Mouse (Mus musculus) hematopoietic stem cell, adult 5-6 weeks (primary cell): Measurements from ENCODE around the gene Reep3. TPM values are rescaled to one million over a fixed set of nuclear protein-coding genes. Genes with fewer than 3 reads are reported as not detected.

Experiments used
- ATAC-seq, 2 experiments: fragments of 125-278 bp in 1 of 2; replicated peaks in 1 of 2; 2 replicates each; pipeline ENCODE4 v1.8.0; 2016 to 2017; ENCODE audit warnings: inconsistent platforms in 2 of 2, mild to moderate bottlenecking in 2 of 2, moderate number of reproducible peaks in 2 of 2, low read depth in 1 of 2, moderate TSS enrichment in 1 of 2; ENCODE audit not compliant: low FRiP score in 2 of 2, poor library complexity in 2 of 2, severe bottlenecking in 2 of 2, insufficient read depth in 1 of 2, low TSS enrichment in 1 of 2
- total RNA-seq: library from RNA; stranded (forward); fragments of 172-1452, 232-1000 nt; gene quantifications from 2 replicates; pipeline ENCODE4 v1.2.3, GENCODE M21; 2017

Reep3 gene
- total RNA-seq = 19.4 and 20.2 TPM in 2 replicates

- ATAC-seq = peak in 1 of 2 experiments; percentile 16; a peak in 1 of 4 replicates
Observed at GRCm38 (mm10) chr10:67096621-67097436, at the start of gene Reep3. Reep3 (minus strand) TSS chr10:67096945.

- ATAC-seq = peak; percentile 56 to 72
Observed at GRCm38 (mm10) chr10:67145623-67146022, 48.9 kb upstream of the Reep3 start.

- no peak for ATAC-seq
Observed at GRCm38 (mm10) chr10:67144269-67144668, 47.5 kb upstream of the Reep3 start.

GRCm38 (mm10) chr10:67143661-67144060 lies 46.9 kb upstream of the Reep3 start:
- no peak for ATAC-seq

DNA sequence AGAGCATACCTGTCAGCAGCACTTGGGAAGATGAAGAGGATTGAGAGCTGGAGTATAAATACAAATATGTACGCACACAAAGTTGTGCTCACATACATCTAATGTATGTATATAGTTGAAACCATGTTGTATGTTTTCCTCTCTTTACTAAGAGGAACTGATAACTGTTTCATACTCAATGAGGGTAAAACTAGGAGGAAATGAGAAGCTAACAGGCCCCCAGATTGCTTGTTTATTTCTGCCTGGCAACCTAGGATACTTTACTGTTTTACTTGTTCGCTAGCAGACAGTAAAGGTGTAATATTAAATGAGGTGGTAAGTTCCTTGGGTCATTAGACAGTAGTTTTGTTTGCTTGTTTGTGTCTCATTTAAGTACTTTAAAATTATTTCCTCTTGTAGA lies 40.7 kb upstream of the Reep3 start:
- no peak for ATAC-seq

- ATAC-seq = no peak
Observed at GRCm38 (mm10) chr10:67134322-67134721, 37.6 kb upstream of the Reep3 start.

GRCm38 (mm10) chr10:67131709-67132108 lies 35.0 kb upstream of the Reep3 start:
- no peak for ATAC-seq

DNA sequence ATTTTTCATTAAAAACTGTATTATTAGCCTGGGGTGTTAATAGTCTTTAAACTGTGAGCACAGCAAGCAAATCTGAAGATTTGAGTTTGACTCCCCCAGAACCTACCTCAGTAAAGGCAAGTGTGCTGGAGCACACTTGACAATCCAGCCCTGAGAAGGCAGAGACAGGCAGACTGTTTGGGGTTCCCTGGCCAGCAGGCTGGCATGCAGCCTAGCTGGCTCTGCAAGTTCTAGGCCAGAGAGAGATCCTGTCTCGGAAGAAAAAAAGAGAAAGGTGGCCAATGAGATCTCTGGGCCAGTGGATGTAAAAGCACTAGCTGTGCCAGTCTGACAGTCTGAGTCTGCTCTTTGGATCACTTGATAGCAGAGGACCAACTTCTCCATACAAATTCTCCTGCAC lies 32.8 kb upstream of the Reep3 start:
- no peak for ATAC-seq

- peak; percentile 15 to 19; a peak in 3 of 4 replicates for ATAC-seq
Observed at GRCm38 (mm10) chr10:67126859-67127758, 30.4 kb upstream of the Reep3 start.

DNA sequence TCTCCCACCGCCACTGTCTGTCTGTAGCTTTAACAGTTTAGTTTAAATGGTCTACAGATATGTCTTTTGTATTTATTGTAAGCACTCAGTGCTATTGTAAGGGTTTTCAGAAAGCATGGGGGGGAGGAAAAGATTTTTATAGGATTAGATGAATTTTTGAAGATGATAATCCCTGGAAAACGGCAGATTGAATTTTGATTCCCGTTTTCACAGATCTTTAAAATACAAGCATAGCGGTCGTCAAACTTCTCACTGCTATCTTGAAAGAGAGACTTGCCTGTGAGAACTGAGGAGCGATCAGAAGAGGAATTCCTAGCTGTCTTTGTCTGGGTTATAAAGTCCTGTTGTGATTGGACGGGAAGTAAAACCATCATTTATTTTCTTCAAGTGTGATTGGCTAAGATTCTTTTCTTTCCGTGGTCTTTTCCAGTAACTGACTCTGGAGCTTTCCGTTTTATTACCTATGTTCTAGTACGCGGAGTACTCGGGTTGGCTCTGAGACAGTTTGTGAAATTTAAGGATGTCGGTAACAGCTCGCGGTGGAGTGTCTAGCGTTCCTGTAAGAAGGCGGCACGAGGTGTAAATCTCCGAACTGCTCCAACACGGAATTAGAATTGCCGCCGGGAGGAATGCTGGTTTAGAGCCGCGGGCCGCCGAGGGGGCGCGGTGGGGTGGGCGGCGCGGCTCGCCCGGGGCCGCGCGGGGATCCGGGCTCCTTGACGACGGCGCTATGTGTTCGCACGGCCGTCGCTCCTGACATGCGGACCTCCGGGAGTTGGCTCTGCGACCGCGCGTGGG lies 29.5 kb upstream of the Reep3 start:
- ATAC-seq = peak; percentile 10 to 31; a peak in 2 of 4 replicates

DNA sequence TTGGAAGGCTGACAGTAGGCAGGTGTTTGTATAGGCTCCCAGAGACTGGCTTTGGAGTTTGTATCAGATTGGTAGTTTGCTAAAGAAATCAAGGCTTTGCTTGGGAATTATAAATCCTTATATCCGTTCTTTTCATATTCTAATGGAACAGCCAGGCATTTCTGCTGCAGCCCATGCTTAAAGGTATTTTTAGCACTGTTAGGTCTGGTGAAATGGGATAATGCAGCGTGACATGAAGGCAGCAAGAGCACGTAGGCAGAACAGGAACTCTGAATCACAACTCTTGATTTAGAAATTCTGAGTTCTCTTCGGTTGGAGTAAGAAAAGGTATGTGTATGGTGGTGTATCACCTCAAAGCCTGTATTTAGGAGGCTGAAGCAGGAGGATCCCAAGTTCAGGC lies 27.4 kb upstream of the Reep3 start:
- no peak for ATAC-seq

DNA sequence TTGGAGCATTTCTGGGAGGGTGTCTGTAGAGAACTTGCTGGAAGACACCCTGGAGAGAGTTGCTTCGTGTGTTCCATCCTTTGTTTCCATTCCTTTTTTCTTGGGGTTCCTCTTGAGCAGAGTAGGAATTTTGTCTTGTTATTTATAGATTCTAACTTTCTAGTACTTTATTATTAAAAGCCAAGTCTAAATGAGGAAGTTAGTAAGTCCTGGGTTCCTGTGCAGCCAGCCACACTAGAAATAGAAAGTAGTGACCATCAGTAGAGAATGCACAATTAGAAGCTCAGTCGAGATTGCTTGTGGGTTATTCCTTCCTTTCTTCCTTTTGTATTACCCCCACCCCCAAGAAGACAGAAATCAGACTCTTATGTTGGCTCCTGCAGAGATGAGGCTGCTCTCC lies 27.0 kb upstream of the Reep3 start:
- ATAC-seq = 0 out of 4 replicates have a peak, but pooled peaks of 1 of the 2 experiments have one; percentile 34

DNA sequence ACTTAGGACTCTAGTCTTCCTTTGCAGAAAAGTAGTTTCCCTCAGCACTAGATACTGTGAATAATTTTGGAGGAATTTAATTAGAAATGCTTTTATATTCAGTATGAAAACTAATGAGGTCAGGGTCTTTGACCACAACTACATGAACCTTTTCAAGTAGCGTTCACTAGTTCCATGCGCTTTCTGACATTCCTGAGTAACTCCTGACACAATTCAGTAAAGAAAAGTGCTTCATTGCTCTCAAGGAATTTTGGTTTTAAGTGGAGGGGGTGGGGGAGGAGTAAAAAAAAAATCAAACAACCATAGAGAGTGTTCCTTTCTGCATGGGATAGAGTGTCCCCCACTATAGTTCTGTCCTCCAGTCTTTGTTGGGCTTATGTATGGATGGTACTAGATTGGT lies 23.9 kb upstream of the Reep3 start:
- no peak for ATAC-seq

DNA sequence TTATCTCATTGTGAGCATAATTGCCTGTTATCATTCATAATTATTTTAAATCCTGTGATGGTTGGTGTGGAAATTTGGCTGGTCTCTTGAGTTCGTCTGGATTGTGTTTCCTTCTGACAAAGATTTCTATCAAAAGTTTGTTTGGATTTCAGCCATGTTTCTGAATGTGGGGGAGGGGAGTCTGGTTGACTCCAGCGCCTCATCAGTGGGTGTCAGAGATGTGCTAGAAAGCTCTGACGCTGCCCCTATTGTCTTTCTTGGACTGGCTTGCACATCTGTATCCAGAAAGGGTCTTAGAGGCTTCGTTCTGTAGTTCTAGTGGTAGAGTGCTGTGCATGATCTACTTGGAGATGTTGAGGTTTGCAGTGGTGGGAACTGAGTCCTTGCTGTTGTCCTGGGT lies 23.4 kb upstream of the Reep3 start:
- ATAC-seq = no peak

GRCm38 (mm10) chr10:67119291-67119690 lies 22.5 kb upstream of the Reep3 start:
- ATAC-seq = no peak

DNA sequence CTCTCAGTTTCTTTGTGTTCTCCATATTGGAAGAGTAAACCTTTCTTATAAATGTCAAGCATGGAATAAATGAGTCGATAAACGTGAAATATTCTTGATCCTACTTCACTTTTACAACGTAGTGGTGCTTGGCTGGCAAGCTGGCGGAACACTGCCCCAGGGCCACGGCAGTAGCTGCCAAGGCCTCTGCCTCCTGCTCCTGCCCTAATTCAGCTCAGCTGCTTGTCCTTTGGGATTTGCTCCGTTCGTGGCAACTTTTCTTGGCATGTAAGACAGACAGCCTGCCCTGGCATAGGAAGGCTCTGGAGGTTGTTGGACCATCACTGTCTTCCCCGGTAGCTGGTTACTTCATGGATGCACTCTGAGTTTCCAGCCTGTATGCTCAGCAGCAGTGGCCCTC lies 19.5 kb upstream of the Reep3 start:
- no peak for ATAC-seq

- peak; percentile 31 to 46 for ATAC-seq
Observed at GRCm38 (mm10) chr10:67115666-67116091, 18.9 kb upstream of the Reep3 start.
